In genomic region chr13:105111599-105111998, GRCm38 (mm10) we compare ENCODE assay signal across 29 mouse cellular contexts. TPM values are rescaled to one million over a fixed set of nuclear protein-coding genes. Genes with fewer than 3 reads are reported as not detected.
"Had no signal": no experiment of that assay in that cellular context is flagged by ENCODE, and none has a peak within 500 bp of the region (broad histone marks: within the 10 kb centered on the region; RNA-seq: fewer than 3 reads in every experiment).

No protein-coding gene starts in this region.

- H3K4me3 ChIP-seq: limb, embryonic 12.5 days; limb, embryonic 15.5 days; midbrain, embryonic 12.5 days; midbrain, embryonic 15.5 days; neural tube, embryonic 12.5 days; neural tube, embryonic 15.5 days; stomach, embryonic 15.5 days had no signal

- H3K27me3 ChIP-seq: limb, embryonic 12.5 days; limb, embryonic 15.5 days; midbrain, embryonic 12.5 days; midbrain, embryonic 15.5 days; neural tube, embryonic 12.5 days; neural tube, embryonic 15.5 days; stomach, embryonic 15.5 days had no signal

- H3K36me3 ChIP-seq: limb, embryonic 12.5 days; limb, embryonic 15.5 days; midbrain, embryonic 12.5 days; midbrain, embryonic 15.5 days; neural tube, embryonic 12.5 days; neural tube, embryonic 15.5 days; stomach, embryonic 15.5 days had no signal

- DNase-seq: kidney, adult 2 months; kidney, postnatal 25 days; left cerebral cortex, postnatal 4 days; lung, adult 2 months; lung, postnatal 14 days; lung, postnatal 4 days; retina, postnatal 1 day; right cerebral cortex, postnatal 25 days; spleen, adult 18-20 months; thymus, postnatal 36 days had no signal

- H3K27ac ChIP-seq: kidney, postnatal 0 days; limb, embryonic 12.5 days; limb, embryonic 15.5 days; midbrain, embryonic 12.5 days; midbrain, embryonic 15.5 days; neural tube, embryonic 12.5 days; neural tube, embryonic 15.5 days; stomach, embryonic 15.5 days had no signal

- H3K4me2 ChIP-seq: limb, embryonic 12.5 days; limb, embryonic 15.5 days; midbrain, embryonic 12.5 days; midbrain, embryonic 15.5 days; neural tube, embryonic 12.5 days; neural tube, embryonic 15.5 days; stomach, embryonic 15.5 days had no signal

- H3K4me1 ChIP-seq: limb, embryonic 12.5 days; limb, embryonic 15.5 days; midbrain, embryonic 12.5 days; midbrain, embryonic 15.5 days; neural tube, embryonic 12.5 days; neural tube, embryonic 15.5 days; stomach, embryonic 15.5 days had no signal

- H3K9ac ChIP-seq: limb, embryonic 12.5 days; limb, embryonic 15.5 days; midbrain, embryonic 12.5 days; midbrain, embryonic 15.5 days; neural tube, embryonic 12.5 days; neural tube, embryonic 15.5 days; stomach, embryonic 15.5 days had no signal

- ATAC-seq: intestine, postnatal 0 days; midbrain, embryonic 15.5 days had no signal

- H3K9me3 ChIP-seq: limb, embryonic 12.5 days; limb, embryonic 15.5 days; midbrain, embryonic 12.5 days; midbrain, embryonic 15.5 days; neural tube, embryonic 12.5 days; neural tube, embryonic 15.5 days; stomach, embryonic 15.5 days had no signal

RNA-seq across cellular contexts. Expression of gene 4933425L06Rik, which starts 29.7 kb away (rescaled TPM):
- total RNA-seq: layer of hippocampus, adult 8-10 months; layer of hippocampus, postnatal 14 days; left cerebral cortex, adult 8-10 months; left cerebral cortex, postnatal 14 days; left cerebral cortex, postnatal 4 days; megakaryocyte progenitor cell, adult 5-6 weeks had no signal
- polyA plus RNA-seq: intestine, embryonic 14.5 days; intestine, postnatal 0 days; kidney, adult 2 months; kidney, embryonic 14.5 days; kidney, postnatal 0 days; large intestine, adult 2 months; limb, embryonic 12.5 days; limb, embryonic 15.5 days; lung, adult 2 months; lung, embryonic 16.5 days; midbrain, embryonic 12.5 days; midbrain, embryonic 15.5 days; neural tube, embryonic 12.5 days; neural tube, embryonic 15.5 days; stomach, embryonic 15.5 days; urinary bladder, adult 2 months had no signal
